Mouse (Mus musculus): ENCODE measurements around the gene Amigo3. TPM values are rescaled to one million over a fixed set of nuclear protein-coding genes. Genes with fewer than 3 reads are reported as not detected.

Amigo3 gene
- polyA plus RNA-seq, 1 experiment from 2014 or later = 2.1 TPM

DNA sequence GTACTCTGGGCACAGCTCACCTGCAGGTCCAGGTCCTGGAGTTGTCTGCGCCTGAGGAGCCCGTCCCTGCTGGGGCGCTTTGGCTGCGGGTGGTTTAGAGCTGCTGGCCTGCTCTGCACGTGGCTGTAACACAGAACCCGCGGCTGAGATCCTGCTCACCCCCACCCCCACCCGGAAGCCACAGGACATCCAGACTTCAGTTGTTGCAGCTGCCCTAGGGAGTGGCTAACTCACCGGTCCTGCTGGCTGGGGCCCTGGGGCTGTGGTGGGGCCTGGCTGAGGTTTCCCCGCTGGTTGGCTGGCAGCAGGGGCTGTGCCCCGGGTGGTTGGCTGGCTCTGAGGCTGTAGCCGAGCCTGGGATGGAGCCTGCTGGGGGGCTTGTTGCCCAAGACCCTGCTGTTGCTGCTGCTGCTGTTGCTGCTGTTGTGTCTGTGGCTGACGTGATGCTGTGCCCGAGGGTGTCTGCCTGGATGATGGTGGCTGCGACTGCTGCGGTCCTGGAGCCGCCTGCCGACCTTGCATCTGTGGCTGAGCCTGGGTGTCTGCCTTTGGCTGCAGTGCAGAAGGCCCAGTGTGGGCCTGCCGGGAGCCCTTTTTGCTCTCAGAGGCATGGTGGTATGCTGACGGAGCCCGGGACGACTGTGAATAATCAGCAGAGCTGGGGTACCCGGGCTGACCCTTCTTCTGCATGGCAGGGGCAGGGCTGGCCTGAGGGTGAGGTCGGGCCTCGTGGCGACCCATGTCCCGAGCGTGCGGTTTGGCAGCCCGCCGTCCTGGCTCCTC lies 52.0 kb downstream of the Amigo3 start:
- Histone ChIP-seq H3K4me1 (ENCODE audit: control insufficient read depth in 2 of 2, insufficient read depth in 2 of 2, low read length in 2 of 2) (peaks cover 7 to 12% of the 10 kb centered on the region in 2 experiments; a peak in 3 of 4 replicates), H3K36me3 (ENCODE audit: control insufficient read depth, insufficient read depth, low read length) (no peaks in the 10 kb centered on the region), H3K4me3 (ENCODE audit: control insufficient read depth in 1 of 2, insufficient read depth in 1 of 2, low read depth in 1 of 2, low read length in 2 of 2) (no peak overlapping the region), H3K27ac (replicated peaks in 1 of 2; ENCODE audit: control insufficient read depth in 1 of 2, insufficient read depth in 1 of 2, low read depth in 2 of 2, low read length in 2 of 2) (no peak overlapping the region), H3K9me3 (ENCODE audit: control insufficient read depth, low read length) (no peaks in the 10 kb centered on the region), H3K9ac (ENCODE audit: low read length) (peak overlapping the region; percentile 10; the same call in 1 of the 2 replicates), H3K4me2 (ENCODE audit: low read length) (peak overlapping the region; percentile 34), H3K27me3 (ENCODE audit: control insufficient read depth, insufficient read depth, low read length) (no peaks in the 10 kb centered on the region)
- WGBS = 44% methylated on average over 31 of the region's 31 CpGs
- no peak for ATAC-seq (ENCODE audit: insufficient number of reproducible peaks, insufficient read depth, low FRiP score, low read depth)

Small RNAs within 50 kb of the gene (microRNA-seq; reads per million reads assigned to microRNA genes)
- gene Gm47303 = not detected
- not detected for gene Mir7088

Other genes starting within 250 kb of the Amigo3 start
- gene Rbm6, start 179.9 kb upstream of the Amigo3 start, polyA plus RNA-seq (2014; fragmentation: Nextera tagmentation; extraction: Ambion mirVana) = 41.5 and 42.8 TPM in 2 replicates
- gene Mon1a, start 165.0 kb upstream of the Amigo3 start, polyA plus RNA-seq (2014; fragmentation: Nextera tagmentation; extraction: Ambion mirVana) = 8.2 and 9.4 TPM in 2 replicates
- gene Mst1r, start 146.3 kb upstream of the Amigo3 start, polyA plus RNA-seq (2014; fragmentation: Nextera tagmentation; extraction: Ambion mirVana) = 1.00 and 1.5 TPM in 2 replicates
- gene Actl11, start 124.7 kb upstream of the Amigo3 start, polyA plus RNA-seq (2014; fragmentation: Nextera tagmentation; extraction: Ambion mirVana) = not detected in 2 replicates
- gene Camkv, start 117.5 kb upstream of the Amigo3 start, polyA plus RNA-seq (2014; fragmentation: Nextera tagmentation; extraction: Ambion mirVana) = 0.07 and 0.13 TPM in 2 replicates
- gene Traip, start 103.0 kb upstream of the Amigo3 start, polyA plus RNA-seq (2014; fragmentation: Nextera tagmentation; extraction: Ambion mirVana) = 8.6 and 10.2 TPM in 2 replicates
- 33.1 and 34.2 TPM in 2 replicates for gene Uba7, start 77.7 kb upstream of the Amigo3 start, polyA plus RNA-seq (2014; fragmentation: Nextera tagmentation; extraction: Ambion mirVana)
- 2.1 and 3.8 TPM in 2 replicates for gene Gm20661, start 70.1 kb upstream of the Amigo3 start, polyA plus RNA-seq (2014; fragmentation: Nextera tagmentation; extraction: Ambion mirVana)
- 46.0 and 49.2 TPM in 2 replicates for gene Inka1, start 67.3 kb upstream of the Amigo3 start, polyA plus RNA-seq (2014; fragmentation: Nextera tagmentation; extraction: Ambion mirVana)
- 4.8 and 8.4 TPM in 2 replicates for gene Cdhr4, start 60.7 kb upstream of the Amigo3 start, polyA plus RNA-seq (2014; fragmentation: Nextera tagmentation; extraction: Ambion mirVana)
- 0.55 and 0.71 TPM in 2 replicates for gene Gm20662, start 56.8 kb upstream of the Amigo3 start, polyA plus RNA-seq (2014; fragmentation: Nextera tagmentation; extraction: Ambion mirVana)
- gene Ip6k1, start 50.7 kb upstream of the Amigo3 start, polyA plus RNA-seq (2014; fragmentation: Nextera tagmentation; extraction: Ambion mirVana) = 21.9 and 22.5 TPM in 2 replicates
- gene Gmppb, start 3.9 kb upstream of the Amigo3 start, polyA plus RNA-seq (2014; fragmentation: Nextera tagmentation; extraction: Ambion mirVana) = 17.4 and 18.8 TPM in 2 replicates
- not detected in 2 replicates for gene Mst1, start 27.3 kb downstream of the Amigo3 start, polyA plus RNA-seq (2014; fragmentation: Nextera tagmentation; extraction: Ambion mirVana)
- gene Rnf123, start 30.2 kb downstream of the Amigo3 start, polyA plus RNA-seq (2014; fragmentation: Nextera tagmentation; extraction: Ambion mirVana) = 37.2 and 37.9 TPM in 2 replicates
- gene Apeh, start 41.4 kb downstream of the Amigo3 start, polyA plus RNA-seq (2014; fragmentation: Nextera tagmentation; extraction: Ambion mirVana) = 48.7 and 50.8 TPM in 2 replicates
- gene Bsn, start 137.2 kb downstream of the Amigo3 start, polyA plus RNA-seq (2014; fragmentation: Nextera tagmentation; extraction: Ambion mirVana) = 0.09 and 0.16 TPM in 2 replicates
- 143 and 146 TPM in 2 replicates for gene Dag1, start 210.8 kb downstream of the Amigo3 start, polyA plus RNA-seq (2014; fragmentation: Nextera tagmentation; extraction: Ambion mirVana)
- 26.5 and 29.1 TPM in 2 replicates for gene Nicn1, start 237.3 kb downstream of the Amigo3 start, polyA plus RNA-seq (2014; fragmentation: Nextera tagmentation; extraction: Ambion mirVana)
- 10.4 and 11.2 TPM in 2 replicates for gene Amt, start 243.7 kb downstream of the Amigo3 start, polyA plus RNA-seq (2014; fragmentation: Nextera tagmentation; extraction: Ambion mirVana)

Data from heart, embryonic 14.5 days (tissue).